Mouse (Mus musculus): Measurements from ENCODE around the gene Zfp513. TPM values are rescaled to one million over a fixed set of nuclear protein-coding genes. Genes with fewer than 3 reads are reported as not detected.

The Zfp513 gene
- polyA plus RNA-seq, 1 experiment from 2014 or later = 5.4 TPM

Other genes with a start within 250 kb of the Zfp513 start
- 85.3 and 91.2 TPM in 2 replicates for gene Preb, start 241.9 kb downstream of the Zfp513 start, polyA plus RNA-seq (2014; fragmentation: Nextera tagmentation; extraction: Ambion mirVana)
- gene Tcf23, start 233.6 kb downstream of the Zfp513 start, polyA plus RNA-seq (2014; fragmentation: Nextera tagmentation; extraction: Ambion mirVana) = 0.19 TPM in 1 of 2 replicates, not detected in the other
- 189 and 195 TPM in 2 replicates for gene Atraid, start 154.0 kb downstream of the Zfp513 start, polyA plus RNA-seq (2014; fragmentation: Nextera tagmentation; extraction: Ambion mirVana)
- gene Slc5a6, start 153.4 kb downstream of the Zfp513 start, polyA plus RNA-seq (2014; fragmentation: Nextera tagmentation; extraction: Ambion mirVana) = 14.9 and 17.6 TPM in 2 replicates
- 29.1 and 30.2 TPM in 2 replicates for gene Cad, start 147.5 kb downstream of the Zfp513 start, polyA plus RNA-seq (2014; fragmentation: Nextera tagmentation; extraction: Ambion mirVana)
- gene Dnajc5g, start 96.0 kb downstream of the Zfp513 start, polyA plus RNA-seq (2014; fragmentation: Nextera tagmentation; extraction: Ambion mirVana) = not detected in 2 replicates
- 0.84 and 0.93 TPM in 2 replicates for gene Slc30a3, start 94.1 kb downstream of the Zfp513 start, polyA plus RNA-seq (2014; fragmentation: Nextera tagmentation; extraction: Ambion mirVana)
- gene Trim54, start 85.6 kb downstream of the Zfp513 start, polyA plus RNA-seq (2014; fragmentation: Nextera tagmentation; extraction: Ambion mirVana) = 11.6 and 16.3 TPM in 2 replicates
- 0.39 TPM in 1 of 2 replicates, not detected in the other for gene Ucn, start 63.5 kb downstream of the Zfp513 start, polyA plus RNA-seq (2014; fragmentation: Nextera tagmentation; extraction: Ambion mirVana)
- gene Mpv17, start 48.1 kb downstream of the Zfp513 start, polyA plus RNA-seq (2014; fragmentation: Nextera tagmentation; extraction: Ambion mirVana) = 47.7 and 54.6 TPM in 2 replicates
- 0.54 and 0.68 TPM in 2 replicates for gene Gm29609, start 22.4 kb downstream of the Zfp513 start, polyA plus RNA-seq (2014; fragmentation: Nextera tagmentation; extraction: Ambion mirVana)
- gene Gtf3c2, start 22.2 kb downstream of the Zfp513 start, polyA plus RNA-seq (2014; fragmentation: Nextera tagmentation; extraction: Ambion mirVana) = 47.5 and 59.9 TPM in 2 replicates
- 124 and 141 TPM in 2 replicates for gene Snx17, start 9.1 kb downstream of the Zfp513 start, polyA plus RNA-seq (2014; fragmentation: Nextera tagmentation; extraction: Ambion mirVana)
- gene Eif2b4, start 8.9 kb downstream of the Zfp513 start, polyA plus RNA-seq (2014; fragmentation: Nextera tagmentation; extraction: Ambion mirVana) = 55.5 and 58.0 TPM in 2 replicates
- 102 and 107 TPM in 2 replicates for gene Ppm1g, start 18.4 kb upstream of the Zfp513 start, polyA plus RNA-seq (2014; fragmentation: Nextera tagmentation; extraction: Ambion mirVana)
- gene Nrbp1, start 38.6 kb upstream of the Zfp513 start, polyA plus RNA-seq (2014; fragmentation: Nextera tagmentation; extraction: Ambion mirVana) = 157 and 172 TPM in 2 replicates
- 0.68 and 0.83 TPM in 2 replicates for gene Gm9970, start 38.9 kb upstream of the Zfp513 start, polyA plus RNA-seq (2014; fragmentation: Nextera tagmentation; extraction: Ambion mirVana)
- 14.8 and 15.2 TPM in 2 replicates for gene Krtcap3, start 49.4 kb upstream of the Zfp513 start, polyA plus RNA-seq (2014; fragmentation: Nextera tagmentation; extraction: Ambion mirVana)
- gene Ift172, start 88.8 kb upstream of the Zfp513 start, polyA plus RNA-seq (2014; fragmentation: Nextera tagmentation; extraction: Ambion mirVana) = 36.7 and 38.4 TPM in 2 replicates
- 74.4 and 80.6 TPM in 2 replicates for gene Fndc4, start 93.8 kb upstream of the Zfp513 start, polyA plus RNA-seq (2014; fragmentation: Nextera tagmentation; extraction: Ambion mirVana)
- gene Gckr, start 95.1 kb upstream of the Zfp513 start, polyA plus RNA-seq (2014; fragmentation: Nextera tagmentation; extraction: Ambion mirVana) = 0.17 and 0.31 TPM in 2 replicates